Mouse (Mus musculus): ENCODE measurements around the gene Gm21789.
"Not testable (repeated sequence)": the region's sequence is repeated elsewhere in the genome, so short reads cannot be mapped to it uniquely, and the experiment has no call there.

Gm21789 gene

GRCm38 (mm10) chrX:32941468-32941867 lies at the start of gene Gm21789:
TSS of gene Gm21789 (plus strand) at chrX:32941768.
- not testable (repeated sequence) for DNase-seq (ENCODE audit: low read depth, low spot score)

DNA sequence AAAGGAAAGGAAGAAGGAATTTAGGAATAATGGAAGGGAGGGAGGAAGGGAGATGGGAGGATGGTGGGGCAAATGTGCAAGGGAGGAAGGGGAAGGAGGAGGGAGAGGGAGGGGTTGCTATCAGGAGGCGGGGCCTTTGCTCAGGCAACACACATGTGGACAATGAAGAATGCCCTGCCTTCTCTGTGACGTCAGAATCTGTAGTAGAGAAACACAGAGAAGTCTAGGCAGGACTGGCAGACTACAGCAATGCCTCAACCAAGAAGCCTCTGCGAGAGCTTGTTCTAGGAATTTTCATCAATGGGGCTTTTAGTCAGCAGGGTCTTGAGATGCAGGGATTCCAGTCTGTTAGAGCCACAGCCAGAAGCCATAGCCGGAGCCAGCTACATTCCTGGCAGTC lies 47.2 kb upstream of the Gm21789 start, which contains the start of gene Btbd35f30:
TSS of gene Btbd35f30 (plus strand) at position 301 of the 400 bp plus-strand sequence.
- DNase-seq (ENCODE audit: low read depth, low spot score) = not testable (repeated sequence)

DNA sequence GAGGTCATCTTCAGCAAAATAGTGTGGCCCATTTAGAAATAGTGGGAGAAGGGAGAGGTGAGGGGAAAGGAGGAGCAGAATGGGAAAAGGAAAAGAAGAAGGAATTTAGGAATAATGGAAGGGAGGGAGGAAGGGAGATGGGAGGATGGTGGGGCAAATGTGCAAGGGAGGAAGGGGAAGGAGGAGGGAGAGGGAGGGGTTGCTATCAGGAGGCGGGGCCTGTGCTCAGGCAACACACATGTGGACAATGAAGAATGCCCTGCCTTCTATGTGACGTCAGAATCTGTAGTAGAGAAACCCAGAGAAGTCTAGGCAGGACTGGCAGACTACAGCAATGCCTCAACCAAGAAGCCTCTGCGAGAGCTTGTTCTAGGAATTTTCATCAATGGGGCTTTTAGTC lies 32.0 kb downstream of the Gm21789 start, which contains the start of gene Btbd35f5:
TSS of gene Btbd35f5 (plus strand) at position 301 of the 400 bp plus-strand sequence.
- not testable (repeated sequence) for DNase-seq (ENCODE audit: low read depth, low spot score)

Measured in embryo, embryonic 11.5 days (tissue).